28 mouse cellular contexts compared by ENCODE assay signal in genomic region chr7:99499128-99499527, GRCm38 (mm10). TPM values are rescaled to one million over a fixed set of nuclear protein-coding genes. Genes with fewer than 3 reads are reported as not detected.
A peak's percentile ranks its signal among the peaks of the same experiment; 100 is the strongest.
DNase-seq lines count a peak whose midpoint lies in the region; ATAC-seq and TF ChIP-seq lines count a peak whose summit lies in the region.
"Had no signal": no experiment of that assay in that cellular context is flagged by ENCODE, and none has a peak within 500 bp of the region (broad histone marks: within the 10 kb centered on the region; RNA-seq: fewer than 3 reads in every experiment).

No protein-coding gene starts in this region.

- H3K9ac ChIP-seq in hindbrain, postnatal 0 days (replicated peaks; ENCODE audit: low read length) = no peak overlapping the region
- H3K9ac ChIP-seq in hindbrain, embryonic 16.5 days (ENCODE audit: low read depth, low read length) = no peak overlapping the region
- no peak overlapping the region for H3K9ac ChIP-seq in lung, embryonic 16.5 days (ENCODE audit: low read length)
- H3K9ac ChIP-seq: embryonic facial prominence, embryonic 13.5 days; limb, embryonic 15.5 days; liver, embryonic 13.5 days; lung, embryonic 15.5 days; midbrain, embryonic 12.5 days had no signal

- no peaks in the 10 kb centered on the region for H3K36me3 ChIP-seq in hindbrain, postnatal 0 days (ENCODE audit: insufficient read depth, low read length)
- no peaks in the 10 kb centered on the region for H3K36me3 ChIP-seq in hindbrain, embryonic 16.5 days (ENCODE audit: control insufficient read depth, insufficient read depth, low read length)
- H3K36me3 ChIP-seq in lung, embryonic 16.5 days (ENCODE audit: control insufficient read depth, insufficient read depth, low read length) = no peaks in the 10 kb centered on the region
- H3K36me3 ChIP-seq: embryonic facial prominence, embryonic 13.5 days; limb, embryonic 10.5 days; limb, embryonic 15.5 days; liver, embryonic 13.5 days; lung, embryonic 15.5 days; midbrain, embryonic 12.5 days had no signal

- TF ChIP-seq CTCF in hindbrain, postnatal 0 days (IDR thresholded peaks at IDR 0.05; ENCODE audit: low read depth) = no peak
- TF ChIP-seq CTCF in layer of hippocampus, adult 2 months (conservative IDR thresholded peaks at IDR 0.05) = no peak

- no peak overlapping the region for H3K4me3 ChIP-seq in hindbrain, postnatal 0 days (ENCODE audit: low read length)
- H3K4me3 ChIP-seq in hindbrain, embryonic 16.5 days (ENCODE audit: low read length) = no peak overlapping the region
- H3K4me3 ChIP-seq in lung, embryonic 16.5 days (ENCODE audit: low read length) = no peak overlapping the region
- H3K4me3 ChIP-seq in layer of hippocampus, adult 2 months = no peak overlapping the region
- H3K4me3 ChIP-seq: embryonic facial prominence, embryonic 13.5 days; limb, embryonic 10.5 days; limb, embryonic 15.5 days; liver, embryonic 13.5 days; lung, embryonic 15.5 days; megakaryocyte, embryonic 14.5 days; midbrain, embryonic 12.5 days had no signal

- no peak overlapping the region for H3K4me2 ChIP-seq in hindbrain, postnatal 0 days (ENCODE audit: low read depth, low read length)
- no peak overlapping the region for H3K4me2 ChIP-seq in hindbrain, embryonic 16.5 days (ENCODE audit: low read length)
- no peak overlapping the region for H3K4me2 ChIP-seq in lung, embryonic 16.5 days (ENCODE audit: low read depth, low read length)
- H3K4me2 ChIP-seq: embryonic facial prominence, embryonic 13.5 days; limb, embryonic 15.5 days; liver, embryonic 13.5 days; lung, embryonic 15.5 days; midbrain, embryonic 12.5 days had no signal

- WGBS in hindbrain, postnatal 0 days = 31% methylated on average over 1 of the region's 1 CpGs
- WGBS in hindbrain, embryonic 16.5 days = 28% methylated on average over 1 of the region's 1 CpGs
- WGBS in lung, embryonic 16.5 days = 34% methylated on average over 1 of the region's 1 CpGs

- no peak overlapping the region for H3K27ac ChIP-seq in hindbrain, postnatal 0 days
- H3K27ac ChIP-seq in hindbrain, embryonic 16.5 days (ENCODE audit: low read depth, low read length) = no peak overlapping the region
- H3K27ac ChIP-seq in lung, embryonic 16.5 days (ENCODE audit: low read length) = no peak overlapping the region
- no peak overlapping the region for H3K27ac ChIP-seq in layer of hippocampus, adult 2 months
- H3K27ac ChIP-seq: embryonic facial prominence, embryonic 13.5 days; limb, embryonic 10.5 days; limb, embryonic 15.5 days; liver, embryonic 13.5 days; lung, embryonic 15.5 days; midbrain, embryonic 12.5 days had no signal

- no peaks in the 10 kb centered on the region for H3K9me3 ChIP-seq in hindbrain, postnatal 0 days (ENCODE audit: low read length)
- no peaks in the 10 kb centered on the region for H3K9me3 ChIP-seq in hindbrain, embryonic 16.5 days (ENCODE audit: control insufficient read depth, low read length)
- no peaks in the 10 kb centered on the region for H3K9me3 ChIP-seq in lung, embryonic 16.5 days (ENCODE audit: control insufficient read depth, low read length)
- H3K9me3 ChIP-seq: embryonic facial prominence, embryonic 13.5 days; limb, embryonic 10.5 days; limb, embryonic 15.5 days; liver, embryonic 13.5 days; lung, embryonic 15.5 days; megakaryocyte, embryonic 14.5 days had no signal

- peak; percentile 27 for DNase-seq in adrenal gland, postnatal 10 days
- DNase-seq in adrenal gland, postnatal 36 days = no peak
- DNase-seq in hindbrain, postnatal 0 days (ENCODE audit: low spot score) = peak; percentile 67
- DNase-seq in lung, adult 18-20 months = no peak
- peak; percentile 72 for DNase-seq in lung, postnatal 10 days
- no peak for DNase-seq in layer of hippocampus, adult 2 months (ENCODE audit: low spot score in 2 of 2)
- DNase-seq: adrenal gland, postnatal 14 days; cerebellum, adult 18-20 months; gastrocnemius, postnatal 10 days; heart, postnatal 14 days; kidney, postnatal 36 days; liver, embryonic 13.5 days; right cerebral cortex, postnatal 25 days; thymus, postnatal 25 days had no signal

- no peak for ATAC-seq in hindbrain, postnatal 0 days
- ATAC-seq in hindbrain, embryonic 16.5 days = no peak
- ATAC-seq in lung, embryonic 16.5 days (ENCODE audit: low read depth) = peak; percentile 56
- ATAC-seq: forebrain, embryonic 16.5 days; intestine, embryonic 16.5 days had no signal

- no peaks in the 10 kb centered on the region for H3K27me3 ChIP-seq in hindbrain, postnatal 0 days (ENCODE audit: insufficient read depth, low read length)
- H3K27me3 ChIP-seq in hindbrain, embryonic 16.5 days (replicated peaks; ENCODE audit: control insufficient read depth, insufficient read depth, low read length) = no peaks in the 10 kb centered on the region
- H3K27me3 ChIP-seq in lung, embryonic 16.5 days (ENCODE audit: control insufficient read depth, insufficient read depth, low read depth, low read length) = no peaks in the 10 kb centered on the region
- H3K27me3 ChIP-seq: CH12.LX; embryonic facial prominence, embryonic 13.5 days; limb, embryonic 15.5 days; liver, embryonic 13.5 days; lung, embryonic 15.5 days had no signal

- H3K4me1 ChIP-seq in hindbrain, postnatal 0 days (ENCODE audit: insufficient read depth, low read length) = no peaks in the 10 kb centered on the region
- H3K4me1 ChIP-seq in hindbrain, embryonic 16.5 days (ENCODE audit: control insufficient read depth, insufficient read depth, low read depth, low read length) = no peaks in the 10 kb centered on the region
- H3K4me1 ChIP-seq in lung, embryonic 16.5 days (replicated peaks; ENCODE audit: control insufficient read depth, insufficient read depth, low read length) = peaks cover 3% of the 10 kb centered on the region
- H3K4me1 ChIP-seq: embryonic facial prominence, embryonic 13.5 days; limb, embryonic 10.5 days; limb, embryonic 15.5 days; midbrain, embryonic 12.5 days had no signal

RNA-seq across cellular contexts. Expression of gene Rps3, which starts 15.6 kb away (rescaled TPM):
- 100 to 1,000 TPM; 554 to 575 TPM for total RNA-seq in adrenal gland, postnatal 10 days (2021)
- 100 to 1,000 TPM; 549 to 598 TPM for total RNA-seq in adrenal gland, postnatal 36 days (2021)
- total RNA-seq in hindbrain, postnatal 0 days (2014; rRNA removed) = 526 and 754 TPM in 2 replicates
- polyA plus RNA-seq in hindbrain, postnatal 0 days (2015; fragmentation: Nextera tagmentation; extraction: Ambion mirVana) = 456 and 459 TPM in 2 replicates
- polyA plus RNA-seq in hindbrain, embryonic 16.5 days (2015; fragmentation: Nextera tagmentation; extraction: Ambion mirVana) = 398 and 428 TPM in 2 replicates
- 818 and 826 TPM in 2 replicates for polyA plus RNA-seq in lung, embryonic 16.5 days (2015; fragmentation: Nextera tagmentation; extraction: Ambion mirVana)
- 100 to 1,000 TPM; 278 to 289 TPM for total RNA-seq in layer of hippocampus, adult 2 months (2021)

RNA-seq across cellular contexts. Expression of gene Klhl35, which starts 33.3 kb away (rescaled TPM):
- total RNA-seq in adrenal gland, postnatal 10 days (2021) = 1 to 10 TPM in 1 of 2 experiments, under 1 TPM in 1; 0.99 to 1.2 TPM
- under 1 TPM; 0.50 to 0.63 TPM for total RNA-seq in adrenal gland, postnatal 36 days (2021)
- 2.3 and 3.3 TPM in 2 replicates for total RNA-seq in hindbrain, postnatal 0 days (2014; rRNA removed)
- polyA plus RNA-seq in hindbrain, postnatal 0 days (2015; fragmentation: Nextera tagmentation; extraction: Ambion mirVana) = 2.3 TPM in 2 replicates
- polyA plus RNA-seq in hindbrain, embryonic 16.5 days (2015; fragmentation: Nextera tagmentation; extraction: Ambion mirVana) = 0.54 and 1.6 TPM in 2 replicates
- polyA plus RNA-seq in lung, embryonic 16.5 days (2015; fragmentation: Nextera tagmentation; extraction: Ambion mirVana) = 0.24 and 0.30 TPM in 2 replicates
- total RNA-seq in layer of hippocampus, adult 2 months (2021) = 1 to 10 TPM; 2.0 to 2.8 TPM
- total RNA-seq: CH12.LX; common myeloid progenitor, adult 5-6 weeks; monocyte, adult 5-6 weeks had no signal
- polyA plus RNA-seq: C2C12 had no signal

RNA-seq across cellular contexts. Expression of gene Arrb1, which starts 36.1 kb away (rescaled TPM):
- 10 to 100 TPM; 46.2 to 56.8 TPM for total RNA-seq in adrenal gland, postnatal 10 days (2021)
- total RNA-seq in adrenal gland, postnatal 36 days (2021) = 10 to 100 TPM; 41.1 to 51.0 TPM
- 106 and 113 TPM in 2 replicates for total RNA-seq in hindbrain, postnatal 0 days (2014; rRNA removed)
- 13.5 and 13.7 TPM in 2 replicates for polyA plus RNA-seq in hindbrain, postnatal 0 days (2015; fragmentation: Nextera tagmentation; extraction: Ambion mirVana)
- 17.4 and 19.8 TPM in 2 replicates for polyA plus RNA-seq in hindbrain, embryonic 16.5 days (2015; fragmentation: Nextera tagmentation; extraction: Ambion mirVana)
- 20.6 and 20.9 TPM in 2 replicates for polyA plus RNA-seq in lung, embryonic 16.5 days (2015; fragmentation: Nextera tagmentation; extraction: Ambion mirVana)
- total RNA-seq in layer of hippocampus, adult 2 months (2021) = 100 to 1,000 TPM; 143 to 148 TPM

Comparison
In these comparisons a context has a peak if more than half of its experiments do, and no peak if none do; other contexts are left out.
1. DNase-seq: peak in adrenal gland, postnatal 10 days (single experiment), hindbrain, postnatal 0 days (single experiment) and lung, postnatal 10 days (single experiment); none in adrenal gland, postnatal 36 days (0 of 2), lung, adult 18-20 months (0 of 2) and layer of hippocampus, adult 2 months (0 of 2).